9 mouse cellular contexts compared by ENCODE assay signal in genomic region chr16:57669348-57669747, GRCm38 (mm10).
A peak's percentile ranks its signal among the peaks of the same experiment; 100 is the strongest.
DNase-seq lines count a peak whose midpoint lies in the region; ATAC-seq and TF ChIP-seq lines count a peak whose summit lies in the region.
"Had no signal": no experiment of that assay in that cellular context is flagged by ENCODE, and none has a peak within 500 bp of the region (broad histone marks: within the 10 kb centered on the region; RNA-seq: fewer than 3 reads in every experiment).

No protein-coding gene starts in this region.

- peak; percentile 71 for DNase-seq in heart, postnatal 0 days (ENCODE audit: low spot score)
- no peak for DNase-seq in heart, embryonic 10.5 days (ENCODE audit: low spot score)
- DNase-seq in 3T3-L1 (ENCODE audit: low read depth, low spot score) (peak; percentile 89), MN1 (ENCODE audit: low spot score) (peak; percentile 10)
- DNase-seq in embryonic facial prominence, embryonic 11.5 days (ENCODE audit: low spot score): peak; percentile 73
- DNase-seq in kidney, postnatal 4 days: peak; percentile 27 to 28
- peak; percentile 46 for DNase-seq in splenic B cell, adult 2 months (ENCODE audit: low read depth, low spot score)
- no peak for DNase-seq in gastrocnemius, postnatal 36 days

- peak; percentile 69 for TF ChIP-seq CTCF in heart, postnatal 0 days (IDR thresholded peaks at IDR 0.05; ENCODE audit: low read depth)

- no peaks in the 10 kb centered on the region for H3K9me3 ChIP-seq in heart, postnatal 0 days (replicated peaks; ENCODE audit: control insufficient read depth, low read length)
- no peaks in the 10 kb centered on the region for H3K9me3 ChIP-seq in heart, embryonic 10.5 days
- no peaks in the 10 kb centered on the region for H3K9me3 ChIP-seq in embryonic facial prominence, embryonic 11.5 days (replicated peaks; ENCODE audit: control insufficient read depth, low read length)
- H3K9me3 ChIP-seq: limb, embryonic 15.5 days had no signal

- peak; percentile 55; the same call in 1 of the 2 replicates for ATAC-seq in heart, postnatal 0 days (ENCODE audit: insufficient read depth, low read depth)
- no peak for ATAC-seq in embryonic facial prominence, embryonic 11.5 days (replicated peaks; ENCODE audit: insufficient number of reproducible peaks, low FRiP score, low TSS enrichment, low read depth)

- no peaks in the 10 kb centered on the region for H3K27me3 ChIP-seq in heart, postnatal 0 days (ENCODE audit: control insufficient read depth, insufficient read depth, low read length)
- H3K27me3 ChIP-seq in heart, embryonic 10.5 days (ENCODE audit: insufficient read depth, poor library complexity, severe bottlenecking): no peaks in the 10 kb centered on the region
- no peaks in the 10 kb centered on the region for H3K27me3 ChIP-seq in embryonic facial prominence, embryonic 11.5 days (ENCODE audit: control insufficient read depth, insufficient read depth, low read length)
- no peaks in the 10 kb centered on the region for H3K27me3 ChIP-seq in splenic B cell, adult 2 months (ENCODE audit: control insufficient read depth, insufficient read depth, low read length, poor library complexity, severe bottlenecking)
- H3K27me3 ChIP-seq: limb, embryonic 15.5 days had no signal

- no peak overlapping the region for H3K4me3 ChIP-seq in heart, postnatal 0 days (ENCODE audit: low read depth, low read length)
- no peak overlapping the region for H3K4me3 ChIP-seq in heart, embryonic 10.5 days
- no peak overlapping the region for H3K4me3 ChIP-seq in embryonic facial prominence, embryonic 11.5 days (ENCODE audit: low read depth, low read length)
- H3K4me3 ChIP-seq: limb, embryonic 15.5 days had no signal

- intact Hi-C loops in gastrocnemius, postnatal 36 days (cut with DNase I): no loop called here

- 6% methylated on average over 3 of the region's 3 CpGs for WGBS in heart, postnatal 0 days
- WGBS in heart, embryonic 10.5 days: 15% methylated on average over 3 of the region's 3 CpGs
- WGBS in embryonic facial prominence, embryonic 11.5 days: 19% methylated on average over 3 of the region's 3 CpGs

- no peaks in the 10 kb centered on the region for H3K36me3 ChIP-seq in heart, postnatal 0 days (replicated peaks; ENCODE audit: control insufficient read depth, insufficient read depth, low read length)
- no peaks in the 10 kb centered on the region for H3K36me3 ChIP-seq in heart, embryonic 10.5 days
- H3K36me3 ChIP-seq in embryonic facial prominence, embryonic 11.5 days (replicated peaks; ENCODE audit: control insufficient read depth, insufficient read depth, low read depth, low read length): no peaks in the 10 kb centered on the region
- no peaks in the 10 kb centered on the region for H3K36me3 ChIP-seq in splenic B cell, adult 2 months (ENCODE audit: control insufficient read depth, insufficient read depth, low read length, poor library complexity, severe bottlenecking)
- H3K36me3 ChIP-seq: limb, embryonic 15.5 days had no signal

- H3K9ac ChIP-seq in heart, postnatal 0 days (replicated peaks; ENCODE audit: low read depth, low read length): no peak overlapping the region
- H3K9ac ChIP-seq in embryonic facial prominence, embryonic 11.5 days (replicated peaks; ENCODE audit: low read length): no peak overlapping the region
- H3K9ac ChIP-seq: limb, embryonic 15.5 days had no signal

- no peak overlapping the region for H3K4me2 ChIP-seq in heart, postnatal 0 days (ENCODE audit: low read depth, low read length)
- no peak overlapping the region for H3K4me2 ChIP-seq in embryonic facial prominence, embryonic 11.5 days (ENCODE audit: low read depth, low read length)
- H3K4me2 ChIP-seq: limb, embryonic 15.5 days had no signal

- H3K27ac ChIP-seq in heart, postnatal 0 days (ENCODE audit: low read depth): no peak overlapping the region
- no peak overlapping the region for H3K27ac ChIP-seq in heart, embryonic 10.5 days
- no peak overlapping the region for H3K27ac ChIP-seq in embryonic facial prominence, embryonic 11.5 days (replicated peaks; ENCODE audit: low read depth, low read length)
- H3K27ac ChIP-seq: limb, embryonic 15.5 days had no signal

- TF ChIP-seq EP300 in heart, postnatal 0 days (IDR thresholded peaks at IDR 0.05; ENCODE audit: low read depth): no peak

- H3K4me1 ChIP-seq in heart, postnatal 0 days (ENCODE audit: control insufficient read depth, insufficient read depth): no peaks in the 10 kb centered on the region; the same call in 1 of the 2 replicates
- peaks cover 4% of the 10 kb centered on the region; the same call in 1 of the 2 replicates for H3K4me1 ChIP-seq in heart, embryonic 10.5 days
- no peaks in the 10 kb centered on the region for H3K4me1 ChIP-seq in embryonic facial prominence, embryonic 11.5 days (ENCODE audit: control insufficient read depth, insufficient read depth, low read length)
- H3K4me1 ChIP-seq: limb, embryonic 15.5 days had no signal

Comparison
In these comparisons a context has a peak if more than half of its experiments do, and no peak if none do; other contexts are left out.
1. DNase-seq: peak in heart, postnatal 0 days (single experiment), 3T3-L1 (single experiment), MN1 (single experiment), embryonic facial prominence, embryonic 11.5 days (single experiment), kidney, postnatal 4 days (2 of 2) and splenic B cell, adult 2 months (single experiment); none in heart, embryonic 10.5 days (single experiment) and gastrocnemius, postnatal 36 days (0 of 2).